Mouse (Mus musculus) neural tube, embryonic 15.5 days (tissue): ENCODE data around the gene Frmpd1. TPM values are rescaled to one million over a fixed set of nuclear protein-coding genes. Genes with fewer than 3 reads are reported as not detected.

ENCODE experiments used
- polyA plus RNA-seq: library from polyadenylated mRNA; unstranded; fragments of >200 nt; fragmentation: Nextera tagmentation; extraction: Ambion mirVana; gene quantifications from 2 replicates; pipeline ENCODE4 v1.2.1, GENCODE M21; 2015

Frmpd1 gene
- polyA plus RNA-seq, 1 experiment from 2014 or later = 3.1 TPM

Other genes with a start within 250 kb of the Frmpd1 start
- 33.9 and 41.7 TPM in 2 replicates for gene Grhpr, start 203.5 kb upstream of the Frmpd1 start, polyA plus RNA-seq
- gene Zbtb5, start 172.5 kb upstream of the Frmpd1 start, polyA plus RNA-seq = 33.3 and 34.2 TPM in 2 replicates
- 35.7 and 38.9 TPM in 2 replicates for gene Polr1e, start 166.3 kb upstream of the Frmpd1 start, polyA plus RNA-seq
- gene Fbxo10, start 100.3 kb upstream of the Frmpd1 start, polyA plus RNA-seq = 17.3 and 19.2 TPM in 2 replicates
- 173 and 206 TPM in 2 replicates for gene Tomm5, start 76.8 kb upstream of the Frmpd1 start, polyA plus RNA-seq
- 22.8 and 23.5 TPM in 2 replicates for gene Trmt10b, start 112.3 kb downstream of the Frmpd1 start, polyA plus RNA-seq
- 8.0 and 8.6 TPM in 2 replicates for gene Dcaf10, start 157.2 kb downstream of the Frmpd1 start, polyA plus RNA-seq
- gene Exosc3, start 157.9 kb downstream of the Frmpd1 start, polyA plus RNA-seq = 30.6 and 48.7 TPM in 2 replicates
- gene Slc25a51, start 223.9 kb downstream of the Frmpd1 start, polyA plus RNA-seq = 68.1 and 69.1 TPM in 2 replicates